Mouse (Mus musculus) embryonic stem cell, embryonic (primary cell): ENCODE measurements at regions not wholly inside any gene's neighbourhood (a gene's known extent, or its start where the extent isn't known, plus 50 kb on each side); places are given as distances from the start of the nearest gene placed in this dataset.

Source experiments
- CTCF ChIA-PET, 4 experiments: fragments of 300-600 bp in 2 of 4; fragments of 350-600 bp in 2 of 4; sonication (Branson Sonifier 250); formaldehyde crosslinking; loops; one replicate each; lab custom pipeline; 2022; ENCODE audit warnings: inconsistent platforms in 2 of 4; lab: Charles Lee
- POLR2A ChIA-PET, 4 experiments: fragments of 300-600 bp in 2 of 4; fragments of 350-600 bp in 2 of 4; sonication (Branson Sonifier 250); formaldehyde crosslinking; loops; one replicate each; lab custom pipeline; 2022; ENCODE audit warnings: antibody characterized with exemption in 4 of 4, inconsistent platforms in 1 of 4; lab: Charles Lee

DNA sequence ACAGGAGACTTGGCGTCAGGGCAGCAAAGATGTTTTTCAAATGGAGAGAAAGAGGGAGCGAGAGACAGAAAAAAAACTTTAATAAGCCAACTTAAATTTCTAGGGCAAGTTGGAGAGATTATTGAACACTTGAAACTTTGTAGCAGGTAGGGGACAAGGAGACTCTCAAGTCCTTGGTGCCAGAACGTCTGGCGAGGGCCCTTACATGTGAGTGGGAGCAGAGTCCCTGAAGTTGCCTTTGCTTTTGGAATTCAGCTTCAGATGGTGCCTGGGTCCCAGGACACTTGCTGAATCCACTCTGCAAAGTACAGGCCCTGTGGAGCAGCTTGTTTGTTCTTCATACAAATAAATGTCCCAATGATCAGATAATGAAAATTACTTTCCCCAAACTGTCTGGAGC, 693.2 kb upstream of the Adgrl2 start:
- ChIA-PET CTCF (no interaction called here), POLR2A (no interaction called here)

DNA sequence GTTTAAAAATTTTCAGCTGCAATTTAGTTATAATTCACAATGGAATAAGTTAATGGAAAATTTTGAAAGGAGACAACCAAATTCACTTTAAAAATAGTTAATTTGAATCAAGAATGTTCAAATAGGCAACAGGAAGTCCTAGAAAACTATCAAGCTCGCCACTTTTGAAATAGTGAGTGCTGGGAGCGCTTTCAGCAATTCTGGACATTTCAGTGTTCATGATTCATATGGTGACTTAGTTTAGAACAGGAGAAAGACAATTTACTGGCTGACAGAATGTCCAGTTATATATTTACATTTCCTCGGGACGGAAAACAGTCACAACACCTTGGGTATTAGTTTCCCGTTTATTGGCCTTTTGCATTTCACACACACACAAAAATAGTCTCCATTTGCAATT, 691.9 kb upstream of the Adgrl2 start:
- CTCF ChIA-PET, result no interaction called here
- POLR2A ChIA-PET, result no interaction called here

DNA sequence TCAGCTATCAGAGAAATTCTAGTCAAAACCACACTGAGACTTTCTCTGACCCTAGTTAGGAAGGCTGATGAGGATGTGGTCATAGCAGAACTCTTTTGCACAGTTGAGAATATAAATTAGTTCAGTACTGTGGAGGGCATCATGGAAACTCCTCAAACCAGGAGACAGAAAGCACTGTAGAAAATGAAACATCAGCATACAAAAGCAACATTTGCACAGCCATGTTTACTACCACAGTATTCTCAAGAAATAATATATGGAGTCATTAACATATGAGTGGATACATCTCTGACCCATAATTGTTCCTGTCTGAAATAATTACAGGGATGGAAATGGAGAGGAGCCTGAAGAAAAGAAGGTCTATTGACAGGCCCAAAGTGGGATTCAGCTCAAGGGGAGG, 683.6 kb upstream of the Adgrl2 start:
- ChIA-PET CTCF (no interaction called here), POLR2A (no interaction called here)

DNA sequence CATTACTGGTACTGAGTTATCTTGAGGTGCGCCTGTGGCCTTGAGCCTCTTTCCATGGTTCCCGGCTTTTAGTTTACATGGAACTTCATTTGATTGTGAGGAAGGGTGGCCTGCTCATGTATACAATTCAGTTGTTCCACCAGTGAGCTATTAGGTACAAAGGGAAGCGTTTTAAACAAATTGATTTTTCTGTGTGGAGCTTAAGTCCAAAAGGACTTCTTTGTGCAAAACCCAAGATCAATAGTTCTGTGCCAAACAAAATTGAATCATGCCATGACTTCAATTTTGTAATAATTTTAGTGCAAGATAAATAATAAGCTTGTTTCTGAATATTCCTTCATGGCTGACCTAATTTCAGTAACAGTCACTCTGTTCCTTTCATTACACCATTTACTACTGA, 674.3 kb upstream of the Adgrl2 start:
- CTCF ChIA-PET, result no interaction called here
- POLR2A ChIA-PET, result no interaction called here

DNA sequence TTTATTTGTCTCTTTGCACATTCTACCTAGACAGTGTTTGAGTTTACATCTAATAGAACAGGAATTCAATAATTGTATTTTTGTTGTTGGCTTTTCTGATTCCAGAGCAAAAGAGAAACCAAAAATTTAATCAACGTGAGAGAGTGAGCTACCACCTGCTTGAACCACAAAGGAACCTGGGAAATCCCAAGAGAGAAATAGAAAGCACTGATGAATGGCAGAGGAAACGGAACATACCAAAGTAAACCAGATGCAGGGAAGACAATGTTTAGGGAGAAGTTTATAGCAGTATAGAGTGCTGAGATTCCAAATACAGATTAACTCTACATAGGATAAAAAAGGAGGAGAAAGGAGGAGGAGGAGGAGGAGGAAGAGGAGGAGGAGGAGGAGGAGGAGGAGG, 648.0 kb upstream of the Adgrl2 start:
- ChIA-PET CTCF (no interaction called here), POLR2A (no interaction called here)

DNA sequence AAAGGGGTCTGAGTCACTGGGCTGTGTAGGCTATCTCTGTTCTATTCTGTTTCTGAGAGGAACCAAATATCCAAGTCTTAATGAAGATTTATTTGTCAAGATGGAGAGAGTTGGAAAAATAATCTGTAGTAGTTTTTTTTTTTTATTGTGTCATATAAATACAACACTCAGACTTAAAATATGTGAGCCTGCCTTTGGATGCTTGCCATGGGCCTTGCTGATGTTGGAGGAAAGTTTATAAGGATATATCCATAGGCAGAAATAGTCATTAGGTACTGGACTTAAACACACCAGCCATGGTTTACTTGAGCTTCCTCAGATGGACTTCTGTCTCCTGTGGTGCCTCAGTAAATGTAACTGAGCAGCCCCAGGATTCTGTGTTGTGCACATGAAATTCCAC, 635.8 kb upstream of the Adgrl2 start:
- ChIA-PET CTCF (no interaction called here), POLR2A (no interaction called here)

DNA sequence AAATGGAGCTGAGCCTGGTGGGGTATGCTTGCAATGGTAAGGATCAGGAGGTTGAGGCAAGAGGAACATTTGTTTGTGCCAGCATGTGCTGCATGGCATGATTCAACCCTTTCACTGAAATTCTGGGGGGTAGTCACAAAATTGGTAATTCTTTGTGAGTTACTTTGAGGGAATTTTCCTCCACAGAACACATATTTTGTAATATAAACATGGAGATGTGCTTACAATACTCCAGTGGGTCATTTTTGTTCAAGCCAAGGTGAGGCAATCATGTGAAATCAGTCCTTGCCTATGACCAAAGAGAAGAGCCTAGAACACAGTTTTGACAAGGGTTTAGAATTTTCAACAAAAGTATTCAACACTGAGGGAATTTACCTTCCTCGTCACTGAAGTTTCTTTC, 635.1 kb upstream of the Adgrl2 start:
- ChIA-PET POLR2A (no interaction called here), CTCF (no interaction called here)

DNA sequence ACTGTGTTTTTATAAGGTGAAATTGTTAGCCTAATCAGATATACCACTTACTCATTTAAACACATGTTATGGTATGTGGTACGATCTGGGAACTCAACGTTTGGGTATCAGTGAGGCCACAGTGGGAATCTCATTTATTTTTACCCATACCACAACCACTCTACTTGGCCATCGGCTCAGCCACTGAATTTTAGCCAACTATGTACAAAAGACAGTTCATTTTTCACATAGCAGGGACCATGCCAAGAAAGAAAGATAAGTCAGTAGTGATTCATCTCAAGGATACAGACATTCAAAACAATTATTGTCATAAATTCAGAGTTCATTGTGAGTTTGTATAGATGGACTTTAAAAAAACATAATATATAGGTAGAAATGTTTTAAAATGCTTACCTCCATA, 634.7 kb upstream of the Adgrl2 start:
- POLR2A ChIA-PET, result no interaction called here
- CTCF ChIA-PET, result no interaction called here

DNA sequence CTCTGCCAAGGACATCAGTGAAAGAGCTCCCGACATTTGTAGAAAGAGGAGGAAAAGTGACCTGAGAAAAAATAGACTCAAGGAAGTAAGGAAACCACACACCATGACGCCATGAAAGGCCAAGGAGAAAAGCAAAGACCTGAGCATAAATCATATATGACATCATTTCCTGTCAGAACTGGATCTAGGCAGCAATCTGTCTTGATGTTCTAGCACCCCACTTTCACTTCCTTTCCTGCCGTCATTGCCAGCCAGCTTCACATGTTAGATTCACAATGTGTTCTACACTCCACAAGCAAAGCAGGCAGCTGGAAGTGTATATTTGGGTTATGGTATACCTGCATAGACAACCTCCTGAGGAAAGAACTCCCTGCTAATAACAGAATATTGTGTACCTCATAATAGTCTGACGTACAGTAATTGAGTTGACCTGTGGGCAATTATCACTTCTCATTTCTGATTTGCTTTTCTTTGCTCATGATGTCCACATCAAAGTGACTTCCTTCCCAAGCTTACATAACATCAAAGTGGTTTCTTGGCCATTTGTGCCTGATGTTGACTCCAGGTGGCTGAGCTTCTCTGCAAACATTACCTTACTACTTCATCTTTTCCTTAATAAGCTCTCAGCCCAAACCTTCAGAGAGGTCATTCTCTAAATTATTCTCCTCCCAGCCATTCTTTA, 633.6 kb upstream of the Adgrl2 start:
- ChIA-PET CTCF (no interaction called here), POLR2A (no interaction called here)

DNA sequence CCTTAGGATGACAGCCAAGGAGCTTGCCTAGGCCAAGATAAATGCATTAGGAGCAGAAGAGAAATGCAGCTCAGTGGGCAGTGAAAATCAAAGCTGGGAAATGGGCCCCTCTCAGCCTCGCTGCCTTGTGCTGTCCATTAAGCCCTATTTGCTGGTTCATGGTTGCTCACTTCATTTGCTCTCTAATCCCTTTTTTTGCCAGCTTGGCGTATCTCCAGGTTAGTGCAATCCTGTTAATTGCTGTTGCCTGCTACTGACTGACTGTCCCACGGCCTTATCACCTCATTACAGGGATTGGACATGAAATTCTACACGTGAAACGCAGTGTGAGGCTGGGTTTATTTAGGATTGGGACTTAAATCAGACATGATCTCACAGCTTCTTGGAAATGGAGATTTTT, 613.5 kb upstream of the Adgrl2 start:
- ChIA-PET CTCF (interaction anchor here in 2 of 4 experiments (0.6 to 1.2 kb wide), 2 partner anchors 19 to 377 kb away, joined by 4 read pairs; no protein-coding TSS in a partner anchor), POLR2A (no interaction called here)

DNA sequence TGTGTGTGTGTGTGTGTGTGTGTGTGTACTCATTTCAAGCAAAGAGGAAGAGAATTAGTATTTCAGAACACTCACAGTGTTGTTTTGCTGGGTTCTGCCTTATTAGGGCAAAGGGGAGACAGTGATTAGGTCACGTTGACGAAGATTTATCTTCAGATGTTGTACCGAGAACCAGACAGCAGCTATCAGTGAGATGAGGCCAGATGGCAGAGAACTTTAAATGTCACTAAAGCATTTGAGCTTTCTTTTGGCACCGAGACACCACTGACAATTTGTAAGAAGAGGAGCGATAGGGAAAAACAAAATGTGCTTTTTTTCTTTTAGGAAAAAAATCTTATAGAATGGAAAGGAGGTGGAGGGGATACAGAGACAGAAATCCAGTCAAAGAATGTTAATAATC, 610.9 kb upstream of the Adgrl2 start:
- POLR2A ChIA-PET, result no interaction called here
- CTCF ChIA-PET, result no interaction called here

DNA sequence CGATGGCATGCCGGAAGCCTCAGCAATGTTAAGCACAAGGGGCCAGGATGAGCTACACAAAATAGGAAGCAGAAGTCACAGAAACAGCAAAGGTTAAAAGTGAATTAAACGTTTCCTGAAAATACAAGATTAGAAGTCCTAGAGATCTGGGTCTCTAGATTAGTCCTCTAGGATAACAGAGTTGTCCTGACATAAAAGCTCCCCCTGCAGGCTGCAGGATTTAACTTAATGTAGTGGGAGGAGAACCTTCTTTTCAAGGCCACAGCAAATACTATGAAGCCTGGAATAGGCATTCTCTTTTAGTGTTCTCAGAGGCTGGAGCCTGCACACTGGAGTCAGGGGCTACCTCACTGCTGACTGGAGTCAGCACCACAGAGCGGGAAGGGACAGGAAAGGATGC, 604.1 kb upstream of the Adgrl2 start:
- CTCF ChIA-PET, result interaction anchor here in 1 of 4 experiments (0.8 kb wide), 1 partner anchor 61 kb away, joined by 3 read pairs; no protein-coding TSS in a partner anchor
- POLR2A ChIA-PET, result interaction anchor here in 1 of 4 experiments (0.6 kb wide), 1 partner anchor 355 kb away, joined by 3 read pairs; no protein-coding TSS in a partner anchor

DNA sequence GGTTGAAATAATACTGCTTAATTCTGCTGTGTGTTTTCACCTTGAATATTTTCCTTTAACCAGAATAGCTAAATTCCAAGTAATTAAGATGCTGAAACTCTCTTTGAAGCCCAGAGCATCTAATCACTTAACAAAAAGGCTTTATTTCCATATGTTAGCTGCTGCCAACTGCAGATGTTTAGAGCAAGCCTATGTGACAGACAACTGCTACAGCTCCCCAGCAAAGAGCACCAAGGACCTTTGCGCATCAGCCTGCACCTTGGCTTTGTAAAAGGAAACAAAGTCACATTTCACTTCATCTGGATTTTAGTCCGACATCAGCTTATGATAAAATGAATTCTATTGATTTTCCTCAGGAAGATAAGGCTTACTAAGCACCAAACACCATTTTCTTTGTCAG, 595.4 kb upstream of the Adgrl2 start:
- POLR2A ChIA-PET, result no interaction called here

DNA sequence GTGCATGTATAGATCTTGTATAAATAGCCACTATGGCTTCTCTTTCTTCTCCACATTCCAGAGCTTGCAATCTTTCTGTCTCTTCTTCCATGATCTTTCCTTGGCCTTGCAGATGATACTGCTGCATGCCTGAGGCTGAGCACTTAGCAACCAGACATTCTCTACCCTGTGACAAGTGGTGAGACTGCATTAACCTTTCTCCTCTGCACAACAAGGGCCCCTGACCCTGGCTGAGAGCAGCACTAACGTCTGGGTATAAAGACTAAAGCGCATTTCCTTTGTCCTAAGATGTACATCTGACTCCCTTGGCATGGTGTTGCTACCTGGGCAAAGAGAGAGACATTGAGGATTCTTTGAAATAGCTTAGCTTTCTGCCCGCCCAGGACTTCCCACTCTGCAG, 590.8 kb upstream of the Adgrl2 start:
- POLR2A ChIA-PET, result no interaction called here
- CTCF ChIA-PET, result no interaction called here

More for the DNA sequence above, 595.4 kb upstream of the Adgrl2 start:
- CTCF ChIA-PET, result interaction anchor here in 1 of 4 experiments (1.2 kb wide), 1 partner anchor 19 kb away, joined by 4 read pairs; no protein-coding TSS in a partner anchor

DNA sequence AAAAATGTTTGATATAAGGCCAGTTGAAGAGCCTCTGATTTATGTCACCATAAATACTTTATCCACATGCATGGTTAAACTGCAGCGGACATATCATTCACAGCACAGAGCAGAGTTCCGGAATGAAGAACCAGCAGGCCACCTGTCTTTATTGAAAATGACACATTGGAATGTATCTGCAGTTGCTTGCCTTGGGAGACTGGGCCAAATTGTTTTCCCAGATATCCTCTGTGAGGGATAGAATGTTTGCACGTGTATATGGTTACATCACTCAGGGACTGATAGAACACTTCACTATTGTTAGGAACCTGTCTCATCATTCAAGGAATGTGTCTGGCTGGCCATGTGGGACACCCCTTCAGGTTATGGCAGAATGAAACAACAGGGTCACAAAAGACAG, 585.3 kb upstream of the Adgrl2 start:
- ChIA-PET POLR2A (no interaction called here), CTCF (no interaction called here)

DNA sequence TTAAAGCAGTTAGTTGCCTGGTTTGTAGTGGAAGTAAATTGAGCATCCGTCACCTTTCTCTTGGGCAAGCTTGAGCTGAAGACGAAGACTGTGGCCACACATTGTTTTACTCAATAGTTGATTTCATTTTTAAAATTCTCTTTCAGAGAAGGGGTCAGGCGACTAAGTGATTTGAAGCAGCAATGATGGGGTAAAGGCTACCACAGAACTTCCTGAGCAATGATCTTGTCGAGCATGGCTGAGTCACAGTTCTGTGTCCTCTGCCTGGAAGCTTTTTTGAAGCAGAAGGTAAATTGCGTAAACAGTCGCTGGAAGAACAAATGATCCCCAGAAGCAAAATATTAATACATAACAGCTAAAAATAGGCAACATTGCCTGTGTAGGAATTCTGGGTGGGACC, 576.5 kb upstream of the Adgrl2 start:
- ChIA-PET POLR2A (interaction anchor here in 1 of 4 experiments (0.7 kb wide), 1 partner anchor 13 kb away, joined by 3 read pairs; no protein-coding TSS in a partner anchor), CTCF (no interaction called here)

DNA sequence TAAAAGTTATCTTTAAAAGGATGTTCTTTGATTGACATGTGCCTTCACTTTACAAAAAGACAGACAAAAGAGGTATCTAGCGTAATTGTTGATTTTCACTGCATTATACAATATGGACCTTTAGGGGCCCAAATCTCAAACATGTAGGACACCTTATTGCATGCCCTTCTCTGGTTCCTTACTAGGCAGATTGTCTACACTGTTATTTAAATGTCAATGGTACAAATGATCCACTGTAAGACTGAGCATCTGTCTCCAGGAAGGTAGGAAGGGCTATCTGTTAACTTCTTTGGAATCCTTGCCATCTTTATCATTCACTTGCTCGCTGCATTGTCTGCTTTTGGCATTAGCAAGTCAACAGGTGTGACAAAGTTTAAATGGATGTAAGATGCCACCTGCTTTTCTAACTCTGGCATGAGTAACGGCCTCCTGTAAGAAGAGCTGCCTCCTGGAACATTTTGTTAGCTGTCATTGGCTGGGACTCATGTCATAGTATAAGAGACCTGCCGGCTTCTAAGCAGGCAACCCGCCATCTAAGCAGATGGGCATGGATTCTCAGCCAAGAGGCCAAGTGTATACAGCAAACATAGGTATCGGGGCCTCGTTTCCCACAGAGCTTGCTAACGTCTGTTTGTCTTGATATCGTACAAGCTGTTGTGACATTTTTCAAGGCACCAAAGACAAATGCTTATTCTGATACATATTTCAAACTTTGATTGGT, 560.0 kb upstream of the Adgrl2 start:
- CTCF ChIA-PET, result no interaction called here

DNA sequence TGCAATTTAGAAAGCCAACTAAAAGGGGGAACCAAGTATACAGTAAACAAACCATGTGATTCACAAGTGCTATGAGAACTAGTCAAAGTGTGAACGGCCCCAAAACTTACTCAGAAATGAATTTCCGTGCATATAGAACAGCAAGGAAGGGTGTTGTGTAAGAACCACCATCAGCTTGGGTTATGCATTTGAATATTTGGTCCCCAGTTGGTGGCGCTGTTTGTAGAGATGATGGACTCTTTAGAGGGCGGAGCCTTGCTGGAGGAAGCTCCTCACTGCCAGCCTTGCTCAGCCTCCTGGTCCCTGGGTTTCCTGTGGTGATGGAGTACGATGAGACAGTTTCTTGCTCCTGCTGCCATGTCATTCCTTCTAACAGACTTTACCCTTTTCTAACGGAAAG, 556.7 kb upstream of the Adgrl2 start:
- POLR2A ChIA-PET, result no interaction called here
- CTCF ChIA-PET, result no interaction called here

More for the DNA sequence above, 560.0 kb upstream of the Adgrl2 start:
- POLR2A ChIA-PET, result no interaction called here

DNA sequence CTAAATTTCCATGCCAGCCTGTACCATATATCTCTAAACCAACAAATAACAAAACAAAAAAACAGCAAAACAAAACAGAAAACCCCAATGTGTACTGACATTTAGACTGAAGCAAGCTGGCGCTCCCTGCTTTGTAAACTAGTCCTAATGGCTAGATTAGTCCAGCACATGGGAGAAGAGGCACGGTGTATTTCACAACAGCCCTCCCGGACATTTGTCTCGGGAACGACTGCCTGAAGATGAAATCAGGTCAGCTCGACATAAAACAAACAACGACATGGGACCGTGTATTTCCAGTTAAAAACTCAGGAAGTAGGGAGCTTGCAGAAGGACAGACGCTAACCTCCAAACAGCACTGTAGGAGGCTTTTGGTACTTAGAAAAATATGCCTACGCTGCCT, 555.9 kb upstream of the Adgrl2 start:
- CTCF ChIA-PET, result interaction anchor here in 1 of 4 experiments (0.6 kb wide), 1 partner anchor 60 kb away, joined by 3 read pairs; no protein-coding TSS in a partner anchor
- POLR2A ChIA-PET, result no interaction called here

DNA sequence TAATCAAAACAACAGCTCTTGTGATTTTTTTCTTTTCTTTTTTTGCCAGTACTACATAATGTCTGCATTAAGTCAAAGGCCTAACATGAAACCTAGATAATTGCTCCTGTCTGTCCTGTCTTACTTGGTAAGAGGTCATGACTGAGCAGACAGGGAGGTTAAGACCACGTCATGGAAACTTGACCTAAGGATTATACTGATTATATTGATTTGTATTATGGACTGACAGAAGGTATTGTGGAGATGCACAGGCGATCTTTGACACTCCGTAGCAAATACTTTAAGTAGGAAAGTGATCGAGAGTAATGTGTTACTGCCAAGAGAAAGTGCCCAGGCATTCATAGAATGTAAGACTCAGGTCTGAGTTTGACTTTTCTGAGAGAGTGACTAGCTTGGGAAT, 543.8 kb upstream of the Adgrl2 start:
- ChIA-PET CTCF (no interaction called here), POLR2A (no interaction called here)
